Mouse (Mus musculus): ENCODE data around the gene Hist1h4f. TPM values are rescaled to one million over a fixed set of nuclear protein-coding genes. Genes with fewer than 3 reads are reported as not detected.

Gene Hist1h4f
- total RNA-seq, 2 experiments from 2014 or later = 802 to 855 TPM

DNA sequence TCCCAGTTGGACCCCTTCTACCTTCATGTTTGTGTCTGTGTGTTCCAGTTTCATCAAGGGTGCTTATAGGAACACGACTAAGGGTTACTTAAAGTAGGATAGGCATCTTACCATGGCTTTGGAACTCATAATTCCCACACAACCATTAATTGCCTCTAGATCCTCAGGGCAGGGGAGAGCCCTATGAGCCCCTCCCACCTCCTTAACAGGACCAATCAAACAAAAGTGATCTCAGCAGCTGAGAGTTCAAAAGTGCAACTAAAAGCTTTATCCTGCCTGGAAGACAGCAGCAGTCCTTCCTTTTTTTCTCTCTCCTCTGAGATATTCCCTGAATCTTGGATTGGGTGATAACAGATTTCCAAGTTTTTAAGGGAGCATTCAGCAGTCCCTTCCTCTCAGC lies 41.3 kb downstream of the Hist1h4f start:
- no peak for DNase-seq

DNA sequence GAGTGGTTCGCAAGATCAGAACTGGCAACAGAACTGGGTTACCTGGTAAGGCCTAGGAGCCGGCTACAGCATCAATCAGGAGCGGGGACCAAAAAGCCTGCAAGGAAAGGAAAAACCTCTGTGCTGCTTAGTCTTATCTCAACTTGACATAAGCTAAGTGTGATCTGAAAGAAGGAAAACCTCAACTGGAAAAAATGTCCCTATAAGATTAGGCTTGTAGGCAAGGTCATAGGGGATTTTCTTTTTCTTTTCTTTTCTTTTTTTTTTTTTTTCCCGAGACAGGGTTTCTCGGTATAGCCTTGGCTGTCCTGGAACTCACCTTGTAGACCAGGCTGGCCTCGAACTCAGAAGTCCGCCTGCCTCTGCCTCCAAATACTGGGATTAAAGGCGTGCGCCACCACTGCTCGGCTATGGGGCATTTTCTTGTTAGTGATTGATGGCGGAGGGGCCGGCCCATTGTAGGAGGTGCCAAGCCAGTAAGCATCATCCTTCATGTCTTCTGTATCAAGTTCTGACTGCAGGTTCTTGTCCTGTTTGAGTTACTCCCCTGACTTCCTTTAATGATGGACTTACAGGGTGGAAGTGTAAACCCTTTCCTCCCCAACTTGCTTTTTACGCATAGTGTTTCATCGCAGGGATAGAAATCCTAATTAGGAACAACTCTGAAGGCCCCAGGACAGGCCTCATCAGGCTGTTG lies 44.5 kb downstream of the Hist1h4f start:
- DNase-seq = no peak

DNA sequence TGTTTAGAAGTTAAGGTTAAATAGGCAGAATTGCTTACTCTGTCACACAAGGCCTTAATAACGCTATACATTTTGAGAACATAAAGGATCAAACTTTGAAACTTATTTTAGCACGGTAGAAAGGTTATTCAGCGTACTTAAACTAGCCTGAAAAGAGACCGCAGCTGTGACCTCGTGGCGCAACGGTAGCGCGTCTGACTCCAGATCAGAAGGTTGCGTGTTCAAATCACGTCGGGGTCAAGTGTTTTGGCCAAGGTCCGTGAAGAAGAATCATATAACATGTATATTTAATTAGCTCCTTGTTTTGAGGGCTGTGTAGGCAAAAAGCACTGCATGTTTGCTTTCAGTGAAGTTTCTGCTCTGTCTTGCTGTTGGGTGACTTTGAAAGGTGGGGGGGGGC lies 45.1 kb downstream of the Hist1h4f start:
- DNase-seq = peak; percentile 47

DNA sequence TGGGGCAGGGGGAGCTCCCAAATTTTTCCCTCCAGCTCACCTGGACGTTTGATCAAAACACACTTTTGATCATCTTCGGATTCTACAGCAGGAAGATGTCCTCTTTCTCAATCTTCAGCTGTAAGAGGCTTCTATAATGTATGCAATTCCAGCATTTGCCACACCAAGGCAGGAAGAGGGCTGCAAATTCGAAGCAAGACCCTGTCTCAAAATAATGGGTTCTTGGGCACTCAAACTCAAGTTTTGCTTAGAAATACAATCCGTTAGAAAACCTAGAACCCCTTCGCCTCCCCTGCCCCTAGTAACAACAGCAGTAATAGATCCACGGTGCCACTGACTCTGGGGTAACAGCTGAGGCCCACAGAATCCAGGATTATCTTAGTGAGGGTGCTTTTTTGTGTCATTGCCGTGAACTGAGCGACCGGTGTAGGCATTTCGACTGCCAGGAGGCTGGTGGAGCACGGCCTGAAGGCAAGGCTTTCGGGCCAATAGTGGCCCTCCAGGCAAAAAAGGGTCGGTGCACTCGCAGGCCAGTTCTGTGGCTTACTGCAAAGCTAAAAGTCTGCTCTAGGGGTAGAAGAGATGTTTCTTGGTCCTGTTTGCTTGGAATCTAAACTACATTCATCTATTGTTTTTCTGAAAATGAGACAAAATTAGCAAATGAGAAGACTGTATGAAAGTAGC lies 45.6 kb downstream of the Hist1h4f start:
- DNase-seq = no peak

DNA sequence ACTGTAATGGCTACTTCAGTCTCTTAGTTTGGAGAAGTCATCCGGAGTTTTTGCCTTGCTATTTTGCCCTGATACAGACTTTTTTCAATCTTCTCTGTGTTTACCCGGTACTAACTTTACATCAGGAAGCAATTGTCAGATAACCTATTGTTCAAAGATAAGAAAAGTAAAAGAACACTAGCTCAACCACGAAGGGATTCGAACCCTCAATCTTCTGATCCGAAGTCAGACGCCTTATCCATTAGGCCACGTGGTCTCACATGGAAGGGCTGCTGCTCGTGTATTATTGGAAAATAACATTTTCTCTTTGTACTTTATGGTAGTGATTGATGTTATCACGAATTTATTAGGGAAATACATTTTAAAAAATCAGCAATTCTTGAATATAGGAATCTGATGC lies 47.7 kb downstream of the Hist1h4f start:
- DNase-seq = peak; percentile 60

DNA sequence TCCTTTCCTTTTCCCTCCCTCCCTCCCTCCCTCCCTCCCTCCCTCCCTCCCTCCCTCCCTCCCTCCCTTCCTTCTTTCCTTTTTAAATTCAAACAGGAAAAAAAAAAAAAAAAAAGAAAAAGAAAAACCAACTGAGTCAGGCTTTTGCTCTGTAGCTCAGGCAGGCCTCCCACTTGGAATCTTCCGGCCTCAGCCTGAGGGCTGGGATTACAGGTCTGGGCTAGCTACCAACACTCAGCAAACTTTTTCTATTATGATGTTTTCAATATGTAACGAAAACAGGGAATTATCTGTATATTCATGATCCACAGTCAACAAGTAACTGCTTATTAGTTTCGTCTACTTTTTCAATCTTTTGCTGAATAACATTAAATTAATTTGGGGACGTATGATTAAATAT lies 48.5 kb downstream of the Hist1h4f start:
- DNase-seq = no peak

DNA sequence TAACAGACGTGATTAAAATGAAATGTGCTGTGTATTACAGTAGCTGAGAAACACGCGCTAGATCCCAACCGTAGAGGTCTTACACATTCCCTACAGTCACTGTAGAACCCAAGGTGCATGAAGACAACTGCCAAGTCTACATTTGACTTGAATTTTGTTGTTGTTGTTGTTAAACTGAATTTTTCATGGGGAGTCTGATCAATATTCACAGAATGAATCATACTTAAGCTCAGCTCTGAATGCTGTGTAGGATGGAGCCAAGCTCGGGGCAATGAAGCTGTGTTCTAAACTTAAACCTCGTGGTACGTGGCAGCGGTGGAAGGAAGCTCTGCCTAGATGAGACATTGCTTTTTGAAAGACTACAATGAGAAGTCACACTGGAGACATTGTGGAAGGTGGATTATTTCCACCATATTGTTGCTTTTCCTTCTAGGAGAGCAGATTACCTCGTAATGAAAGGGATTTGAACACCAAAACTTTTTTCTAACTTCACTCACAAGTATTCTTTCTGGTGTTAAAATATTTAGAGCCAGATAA lies 49.3 kb downstream of the Hist1h4f start:
- DNase-seq = no peak

DNA sequence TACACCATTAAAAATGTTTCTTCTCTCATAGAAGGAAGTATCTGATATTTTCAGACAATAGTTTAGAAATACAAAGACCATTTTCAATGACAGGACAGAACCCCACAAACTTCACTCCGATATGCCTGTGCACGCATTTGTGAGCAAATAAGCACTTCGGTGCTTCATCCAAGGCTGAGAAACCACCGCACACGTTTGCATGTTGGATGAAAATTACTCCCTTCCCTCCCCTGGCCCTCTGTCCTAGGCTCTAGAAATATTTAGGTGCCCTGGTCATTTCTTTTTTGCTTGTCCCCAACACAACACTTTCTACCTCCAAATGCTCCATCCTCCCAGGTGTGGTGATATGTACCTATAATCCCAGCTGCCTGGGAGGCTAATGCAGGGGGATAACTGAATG lies 49.9 kb downstream of the Hist1h4f start:
- DNase-seq = no peak

Small RNA genes lying within 50 kb of the gene (microRNA-seq; reads per million reads assigned to microRNA genes)
- gene Gm44297 (0 reads per million in 2 experiments), gene Gm44359 (0 reads per million in 2 experiments), gene Gm44394 (0 reads per million in 2 experiments), gene n-TStga1 (0.20 to 2.8 reads per million in 2 experiments)

Other genes starting within 250 kb of the Hist1h4f start
- 10 to 100 TPM; 17.6 to 23.5 TPM for gene Zfp322a, start 182.4 kb downstream of the Hist1h4f start, total RNA-seq (2021)
- 1 to 10 TPM; 5.0 to 5.6 TPM for gene Abt1, start 127.8 kb downstream of the Hist1h4f start, total RNA-seq (2021)
- under 1 TPM; 0.11 to 0.24 TPM for gene Btn1a1, start 85.7 kb downstream of the Hist1h4f start, total RNA-seq (2021)
- not detected for gene Btn2a2, start 62.8 kb downstream of the Hist1h4f start, total RNA-seq (2021)
- gene Hist1h4h, start 20.6 kb downstream of the Hist1h4f start, total RNA-seq (2021) = 1,000 to 10,000 TPM; 1,227 to 1,327 TPM
- 100 to 1,000 TPM; 480 to 499 TPM for gene Hist1h2af, start 17.7 kb downstream of the Hist1h4f start, total RNA-seq (2021)
- gene Hist1h3g, start 16.2 kb downstream of the Hist1h4f start, total RNA-seq (2021) = 100 to 1,000 TPM; 165 to 172 TPM
- 10 to 100 TPM; 23.5 to 23.8 TPM for gene Hist1h2bh, start 8.3 kb downstream of the Hist1h4f start, total RNA-seq (2021)
- 100 to 1,000 TPM; 121 to 128 TPM for gene Hist1h3f, start 7.6 kb downstream of the Hist1h4f start, total RNA-seq (2021)
- 10 to 100 TPM; 40.0 to 43.0 TPM for gene Hist1h1d, start 1.6 kb upstream of the Hist1h4f start, total RNA-seq (2021)
- 100 to 1,000 TPM; 299 to 323 TPM for gene Hist1h3e, start 10.7 kb upstream of the Hist1h4f start, total RNA-seq (2021)
- 10 to 100 TPM; 77.0 to 85.3 TPM for gene Hist1h2ae, start 19.6 kb upstream of the Hist1h4f start, total RNA-seq (2021)
- 100 to 1,000 TPM; 624 to 645 TPM for gene Hist1h2bg, start 19.7 kb upstream of the Hist1h4f start, total RNA-seq (2021)
- 100 to 1,000 TPM; 278 to 296 TPM for gene Hist1h2bf, start 22.5 kb upstream of the Hist1h4f start, total RNA-seq (2021)
- gene Hist1h2ad, start 22.7 kb upstream of the Hist1h4f start, total RNA-seq (2021) = 10 to 100 TPM; 62.5 to 79.1 TPM
- gene Hist1h3d, start 24.1 kb upstream of the Hist1h4f start, total RNA-seq (2021) = 10 to 100 TPM; 52.4 to 58.7 TPM
- gene Hist1h4d, start 29.9 kb upstream of the Hist1h4f start, total RNA-seq (2021) = 100 to 1,000 TPM; 322 to 324 TPM
- gene Hist1h2be, start 69.5 kb upstream of the Hist1h4f start, total RNA-seq (2021) = 10 to 100 TPM; 38.8 to 42.2 TPM
- 100 to 1,000 TPM; 269 to 306 TPM for gene Hist1h1e, start 70.9 kb upstream of the Hist1h4f start, total RNA-seq (2021)
- 10 to 100 TPM; 11.4 to 11.7 TPM for gene Hist1h2ac, start 132.3 kb upstream of the Hist1h4f start, total RNA-seq (2021)
- gene Hist1h2bc, start 132.6 kb upstream of the Hist1h4f start, total RNA-seq (2021) = 10 to 100 TPM; 44.8 to 56.0 TPM
- 1 to 10 TPM; 1.6 to 1.8 TPM for gene Hist1h1t, start 144.2 kb upstream of the Hist1h4f start, total RNA-seq (2021)
- gene Hist1h4c, start 146.8 kb upstream of the Hist1h4f start, total RNA-seq (2021) = 100 to 1,000 TPM; 167 to 175 TPM
- gene Hfe, start 159.2 kb upstream of the Hist1h4f start, total RNA-seq (2021) = 10 to 100 TPM; 19.7 to 21.0 TPM
- 100 to 1,000 TPM; 472 to 511 TPM for gene Hist1h1c, start 187.2 kb upstream of the Hist1h4f start, total RNA-seq (2021)
- gene Hist1h3c, start 194.0 kb upstream of the Hist1h4f start, total RNA-seq (2021) = 100 to 1,000 TPM; 252 to 264 TPM
- 100 to 1,000 TPM; 281 to 294 TPM for gene Hist1h2bb, start 195.1 kb upstream of the Hist1h4f start, total RNA-seq (2021)
- gene Hist1h2ab, start 199.5 kb upstream of the Hist1h4f start, total RNA-seq (2021) = 100 to 1,000 TPM; 424 to 425 TPM
- 100 to 1,000 TPM; 568 to 625 TPM for gene Hist1h3b, start 200.6 kb upstream of the Hist1h4f start, total RNA-seq (2021)
- 100 to 1,000 TPM; 312 to 320 TPM for gene Hist1h4b, start 205.4 kb upstream of the Hist1h4f start, total RNA-seq (2021)
- gene Hist1h4a, start 209.6 kb upstream of the Hist1h4f start, total RNA-seq (2021) = 100 to 1,000 TPM; 433 to 442 TPM
- 100 to 1,000 TPM; 440 to 473 TPM for gene Hist1h3a, start 210.7 kb upstream of the Hist1h4f start, total RNA-seq (2021)
- gene Hist1h1a, start 212.0 kb upstream of the Hist1h4f start, total RNA-seq (2021) = 100 to 1,000 TPM; 219 to 236 TPM
- not detected for gene Trim38, start 218.3 kb upstream of the Hist1h4f start, total RNA-seq (2021)